Mouse (Mus musculus): ENCODE data around the gene Zfp428.

Zfp428 gene

GRCm38 (mm10) chr7:24506838-24507725 lies at the start of gene Zfp428:
TSS of gene Zfp428 (plus strand) at chr7:24507006.
- DNase-seq (ENCODE audit: low spot score): peak; percentile 40

GRCm38 (mm10) chr7:24457726-24458370 lies 49.0 kb upstream of the Zfp428 start:
- DNase-seq (ENCODE audit: low spot score): peak; percentile 32

- DNase-seq (ENCODE audit: low spot score): no peak
Measured at GRCm38 (mm10) chr7:24459440-24459839, 47.4 kb upstream of the Zfp428 start.

- no peak for DNase-seq (ENCODE audit: low spot score)
Measured at GRCm38 (mm10) chr7:24459843-24460242, 47.0 kb upstream of the Zfp428 start.

- no peak for DNase-seq (ENCODE audit: low spot score)
Measured at GRCm38 (mm10) chr7:24461376-24462051, 45.3 kb upstream of the Zfp428 start.

GRCm38 (mm10) chr7:24462388-24463319 lies 44.2 kb upstream of the Zfp428 start, which contains the start of gene Plaur:
TSS of gene Plaur (plus strand) at chr7:24462484.
- no peak for DNase-seq (ENCODE audit: low spot score)

GRCm38 (mm10) chr7:24466835-24467234 lies 40.0 kb upstream of the Zfp428 start:
- no peak for DNase-seq (ENCODE audit: low spot score)

- no peak for DNase-seq (ENCODE audit: low spot score)
Measured at GRCm38 (mm10) chr7:24467886-24468285, 38.9 kb upstream of the Zfp428 start.

- DNase-seq (ENCODE audit: low spot score): no peak
Measured at GRCm38 (mm10) chr7:24469126-24469525, 37.7 kb upstream of the Zfp428 start.

GRCm38 (mm10) chr7:24470356-24470755 lies 36.5 kb upstream of the Zfp428 start:
- DNase-seq (ENCODE audit: low spot score): no peak

GRCm38 (mm10) chr7:24472442-24472841 lies 34.4 kb upstream of the Zfp428 start:
- DNase-seq (ENCODE audit: low spot score): no peak

GRCm38 (mm10) chr7:24472937-24473336 lies 33.9 kb upstream of the Zfp428 start:
- DNase-seq (ENCODE audit: low spot score): no peak

GRCm38 (mm10) chr7:24473913-24474529 lies 32.8 kb upstream of the Zfp428 start:
- peak; percentile 39 for DNase-seq (ENCODE audit: low spot score)

- no peak for DNase-seq (ENCODE audit: low spot score)
Measured at GRCm38 (mm10) chr7:24474811-24475506, 31.8 kb upstream of the Zfp428 start.

- no peak for DNase-seq (ENCODE audit: low spot score)
Measured at GRCm38 (mm10) chr7:24476338-24476737, 30.5 kb upstream of the Zfp428 start.

- DNase-seq (ENCODE audit: low spot score): no peak
Measured at GRCm38 (mm10) chr7:24476856-24477255, 29.9 kb upstream of the Zfp428 start.

- DNase-seq (ENCODE audit: low spot score): no peak
Measured at GRCm38 (mm10) chr7:24478911-24479310, 27.9 kb upstream of the Zfp428 start.

- DNase-seq (ENCODE audit: low spot score): no peak
Measured at GRCm38 (mm10) chr7:24479685-24480084, 27.1 kb upstream of the Zfp428 start.

- DNase-seq (ENCODE audit: low spot score): no peak
Measured at GRCm38 (mm10) chr7:24480121-24480941, 26.5 kb upstream of the Zfp428 start.
